Mouse (Mus musculus) neutrophil, adult 5-6 weeks (primary cell): ENCODE data around the gene Slc29a1. TPM values are rescaled to one million over a fixed set of nuclear protein-coding genes. Genes with fewer than 3 reads are reported as not detected.

Experiments
- ATAC-seq: fragments of 151-379, 151-347 bp; 2 replicates; pipeline ENCODE4 v1.8.0; 2017; ENCODE audit warnings: mild to moderate bottlenecking, moderate TSS enrichment; ENCODE audit not compliant: insufficient number of reproducible peaks, poor library complexity, low FRiP score, severe bottlenecking; ENCODE audit errors: extremely low read depth
- total RNA-seq: library from RNA; stranded (forward); fragments of 200-1000 nt; gene quantifications from 2 replicates; pipeline ENCODE4 v1.2.3, GENCODE M21; 2017

Slc29a1 gene
- total RNA-seq, 1 experiment from 2014 or later: 5.9 TPM

DNA sequence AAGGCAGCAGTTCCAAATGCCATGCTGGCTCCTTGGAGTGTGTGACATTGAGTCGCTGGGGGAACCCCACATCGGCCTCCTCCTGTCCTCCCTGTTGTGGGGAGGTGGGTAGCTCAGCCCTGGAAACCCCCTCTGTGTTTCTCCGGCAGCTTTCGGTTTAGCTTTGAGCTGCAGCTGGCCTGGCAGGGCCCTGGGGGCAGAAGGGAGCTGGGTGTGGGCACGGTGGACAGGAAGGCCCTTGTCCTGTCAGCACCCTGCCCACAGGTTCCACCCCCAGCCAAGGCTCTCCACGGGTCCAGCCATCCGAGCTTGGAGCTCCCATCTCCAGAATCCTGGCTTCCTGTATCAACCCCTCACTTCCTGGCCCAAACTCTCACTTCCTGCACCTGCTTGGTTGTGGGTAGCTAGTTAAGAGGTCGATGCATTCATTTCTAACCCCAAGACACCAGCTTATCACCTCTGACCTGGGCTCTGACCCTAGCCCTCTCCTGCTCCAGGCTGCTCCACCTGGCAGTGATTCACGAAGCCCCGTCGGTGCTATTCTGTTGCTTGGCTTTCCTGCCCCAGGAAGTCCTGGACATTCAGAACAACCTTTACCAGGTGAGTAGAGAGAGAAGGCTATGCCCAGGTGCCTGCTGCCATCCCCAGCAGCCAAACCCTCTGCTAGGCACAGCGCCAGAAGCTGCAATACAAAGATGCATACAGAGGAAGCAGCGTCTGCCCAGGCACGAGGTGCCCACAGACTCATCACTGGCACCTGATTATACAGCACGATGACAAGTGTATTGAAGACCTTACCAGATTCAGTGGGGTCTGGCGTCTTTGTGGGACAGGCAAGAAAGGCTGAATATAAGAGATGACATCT, 41.2 kb downstream of the Slc29a1 start:
- peak; percentile 14; the same call in 1 of the 2 replicates for ATAC-seq

- no peak for ATAC-seq
Measured at GRCm38 (mm10) chr17:45557246-45557824, 42.1 kb downstream of the Slc29a1 start.

GRCm38 (mm10) chr17:45556514-45557245, 42.7 kb downstream of the Slc29a1 start:
- ATAC-seq: peak; percentile 35

- no peak for ATAC-seq
Measured at GRCm38 (mm10) chr17:45556107-45556489, 43.3 kb downstream of the Slc29a1 start.

GRCm38 (mm10) chr17:45555452-45556106, 43.8 kb downstream of the Slc29a1 start, which contains the start of gene Nfkbie:
Gene Nfkbie (plus strand): TSS chr17:45555703.
- ATAC-seq: peak; percentile 66

DNA sequence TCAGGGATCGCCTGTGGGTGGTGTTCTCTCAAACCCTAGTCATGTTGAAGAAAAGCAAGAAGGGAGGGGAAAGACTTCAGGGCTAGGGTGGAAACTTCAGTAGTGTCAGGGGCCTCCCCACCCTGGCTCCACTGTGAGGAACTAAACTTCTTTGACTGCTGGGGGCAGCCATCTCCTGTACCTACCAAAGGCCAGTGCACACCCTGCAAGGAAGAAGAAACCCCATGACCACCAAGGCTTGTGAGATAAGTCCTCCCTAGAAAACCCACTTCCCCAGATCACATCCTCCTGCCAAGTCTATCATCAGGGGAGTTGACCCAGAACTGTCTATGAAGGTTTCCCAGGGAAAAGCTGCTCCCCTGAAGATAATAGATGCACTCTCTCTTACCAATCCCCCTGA, 45.0 kb downstream of the Slc29a1 start:
- ATAC-seq: no peak

- no peak for ATAC-seq
Measured at GRCm38 (mm10) chr17:45553065-45553464, 46.3 kb downstream of the Slc29a1 start.

- ATAC-seq: peak; percentile 74
Measured at GRCm38 (mm10) chr17:45551816-45552451, 47.5 kb downstream of the Slc29a1 start.

DNA sequence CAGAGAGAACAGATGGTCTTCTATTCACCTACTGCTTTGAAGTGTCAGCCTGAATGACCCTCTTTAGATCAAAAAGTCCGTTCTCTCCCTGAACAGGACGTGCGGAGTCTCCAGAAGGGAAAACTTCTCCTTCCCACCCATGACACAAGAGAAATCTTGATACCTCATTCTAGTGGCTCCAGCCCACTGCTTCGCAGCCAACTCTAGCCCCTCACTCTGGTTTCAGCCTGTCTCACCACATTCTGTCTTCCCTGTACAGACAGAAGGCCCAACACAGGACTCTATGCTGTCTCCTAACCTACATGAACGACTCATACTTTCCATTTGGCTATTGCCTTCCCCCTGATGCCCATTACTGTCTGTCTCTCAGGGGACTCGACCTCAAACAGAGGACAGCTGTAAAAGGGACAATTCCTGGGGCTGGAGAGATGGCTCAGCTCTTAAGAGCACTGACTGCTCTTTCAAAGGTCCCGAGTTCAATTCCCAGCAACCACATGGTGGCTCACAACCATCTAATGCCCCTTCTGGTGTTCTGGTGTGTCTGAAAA, 48.1 kb downstream of the Slc29a1 start:
- ATAC-seq: no peak

DNA sequence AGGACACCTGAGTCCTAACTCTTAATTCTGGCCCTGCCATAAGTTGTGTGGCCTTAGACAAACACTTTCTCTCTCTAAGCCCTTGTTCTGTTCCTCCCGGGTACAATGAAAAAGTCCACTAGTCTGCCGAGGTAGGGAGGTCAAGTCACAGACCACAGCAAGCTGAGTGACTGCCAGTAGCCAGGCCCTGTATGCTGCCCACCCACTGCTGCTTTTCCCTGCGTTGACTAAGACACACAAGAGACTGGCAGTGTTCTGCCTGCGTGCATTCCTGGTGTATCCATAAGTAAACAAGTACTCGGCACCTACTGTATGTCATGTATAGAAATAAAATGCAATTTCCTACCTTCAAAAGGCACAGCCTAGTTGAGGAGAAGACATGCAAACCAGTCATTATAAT, 49.2 kb downstream of the Slc29a1 start:
- no peak for ATAC-seq

DNA sequence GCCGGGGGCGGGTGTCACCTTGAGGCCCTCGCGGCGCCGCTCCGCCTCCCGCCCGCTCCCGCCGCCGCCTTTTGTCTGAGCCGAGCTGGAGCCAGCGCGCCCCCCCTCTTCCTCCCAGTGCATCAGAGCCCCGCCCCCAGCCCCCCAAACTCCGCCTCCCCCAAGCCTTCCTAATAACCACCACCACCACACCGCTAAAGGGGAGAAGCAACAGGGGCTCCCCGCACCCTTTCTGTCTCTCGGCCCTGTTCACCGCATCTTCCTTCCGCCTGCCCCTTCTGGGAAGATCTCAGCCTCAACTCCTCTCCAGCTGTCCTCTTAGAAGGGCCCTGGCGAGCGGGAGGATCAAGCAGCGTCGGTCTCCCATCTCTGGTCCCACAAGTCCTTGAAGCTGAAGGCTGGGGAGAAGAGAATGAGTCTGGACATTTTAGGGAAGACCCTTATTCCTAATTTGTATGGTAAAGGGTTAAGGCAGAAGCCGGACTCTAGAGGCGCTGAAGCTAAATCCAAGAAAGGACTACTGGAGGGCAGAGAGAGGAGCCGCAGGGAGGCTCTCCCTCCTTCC, 49.7 kb downstream of the Slc29a1 start, which contains the start of gene Tmem151b:
Tmem151b (minus strand) TSS at position 61 of the 565 bp plus-strand sequence.
- ATAC-seq: no peak

DNA sequence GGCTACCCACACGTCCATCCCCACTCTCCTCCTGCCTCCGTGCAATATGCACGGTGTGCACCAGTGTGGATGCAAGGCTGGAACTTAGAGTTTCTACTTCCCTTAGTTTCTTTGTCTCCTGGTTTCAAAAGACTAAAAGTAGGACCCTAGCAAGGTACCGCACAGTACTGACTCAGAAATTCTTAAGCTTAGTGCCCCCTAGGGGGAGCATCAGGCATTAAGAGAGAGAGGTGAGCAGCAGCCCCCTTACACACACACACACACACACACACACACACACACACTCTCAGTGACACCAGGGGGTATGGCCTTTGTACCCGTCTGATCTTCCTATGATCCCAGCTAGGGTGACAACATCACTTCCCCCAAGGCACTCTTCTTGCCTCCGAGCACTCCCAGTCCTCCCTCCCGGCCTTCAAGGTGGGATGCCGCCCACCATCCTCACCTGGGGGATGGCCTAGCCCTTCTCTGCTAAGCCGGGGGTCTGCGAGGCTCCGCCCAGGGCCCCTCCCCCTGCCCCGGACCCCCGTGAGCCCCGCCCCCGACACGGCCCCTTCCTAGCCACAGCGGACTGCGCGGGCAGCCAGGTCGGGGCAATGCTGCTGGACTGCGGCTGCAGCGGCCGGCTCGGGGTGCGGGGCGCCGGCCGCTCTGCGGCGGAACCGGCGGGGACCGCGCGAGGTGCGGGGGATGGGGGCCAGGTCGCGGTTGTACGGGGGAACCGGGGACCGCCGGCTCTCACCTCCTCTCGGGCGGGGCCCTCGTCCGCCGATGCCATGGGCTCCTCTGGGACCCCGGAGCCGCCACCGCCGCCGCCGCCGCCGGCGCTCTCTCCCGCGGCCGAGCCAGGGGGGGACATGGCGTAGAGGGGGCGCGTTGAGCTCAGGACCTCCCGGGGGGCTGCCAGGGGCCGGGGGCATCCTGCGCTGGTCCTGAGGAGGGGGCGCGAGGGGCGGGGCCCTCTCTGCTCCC, 50.6 kb downstream of the Slc29a1 start:
- no peak for ATAC-seq

DNA sequence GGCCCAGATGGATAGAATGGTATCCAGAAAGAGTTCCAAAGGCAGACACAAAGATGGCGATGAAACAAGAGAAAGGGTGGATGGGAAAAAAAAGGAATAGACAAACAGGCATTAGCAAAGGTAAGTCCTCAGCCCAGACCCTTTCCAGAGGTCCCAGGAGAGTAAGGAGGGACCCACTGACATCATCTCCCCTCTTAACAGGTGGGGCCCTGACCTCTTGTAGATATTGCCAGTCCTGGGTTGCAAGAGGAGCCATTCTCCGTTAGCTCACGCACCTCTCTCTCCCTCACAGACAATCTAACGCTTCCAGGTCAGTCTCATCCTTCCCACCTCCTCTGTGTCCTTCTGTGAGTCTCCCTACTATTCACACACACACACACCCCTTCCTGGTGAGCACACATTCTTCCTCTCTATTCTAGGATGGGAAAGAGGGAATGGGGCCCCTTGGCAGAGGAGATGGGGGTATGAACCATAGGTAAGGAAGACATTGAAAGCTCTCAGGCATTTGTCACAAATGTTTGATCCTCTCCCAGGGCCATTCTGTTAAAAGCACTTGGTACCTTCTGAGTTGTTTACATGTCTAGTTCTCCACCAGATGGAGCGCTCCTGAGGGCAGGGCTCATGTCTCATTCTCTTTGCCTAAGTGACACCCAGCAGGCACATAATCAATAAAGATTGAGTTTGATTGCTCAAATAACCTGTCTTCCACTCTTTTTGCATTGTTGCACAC, 51.8 kb downstream of the Slc29a1 start:
- no peak for ATAC-seq

DNA sequence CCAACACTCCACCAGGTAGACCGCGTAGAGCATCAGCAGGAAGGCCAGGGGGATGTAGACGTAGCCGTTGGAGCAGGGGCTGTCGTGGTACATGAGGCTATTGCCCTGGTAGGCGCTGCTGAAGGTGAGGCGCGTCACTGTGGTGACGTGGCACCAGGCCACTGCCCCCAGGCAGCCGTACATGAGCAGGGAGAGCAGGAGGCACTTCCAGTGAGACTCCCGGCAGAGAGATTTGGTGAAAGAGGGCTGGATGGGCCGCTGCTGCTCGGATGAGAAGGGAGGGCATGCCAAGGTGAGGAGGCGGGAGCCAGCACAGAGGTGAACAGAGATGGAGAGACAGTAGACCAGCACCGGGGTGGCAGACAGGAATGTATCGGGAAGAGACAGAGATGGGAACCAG, 52.5 kb downstream of the Slc29a1 start:
- ATAC-seq: no peak

- no peak for ATAC-seq
Measured at GRCm38 (mm10) chr17:45545278-45545961, 54.0 kb downstream of the Slc29a1 start.

- no peak for ATAC-seq
Measured at GRCm38 (mm10) chr17:45544873-45545277, 54.5 kb downstream of the Slc29a1 start.
